Mouse (Mus musculus): ENCODE data around the gene Pip5kl1. TPM values are rescaled to one million over a fixed set of nuclear protein-coding genes. Genes with fewer than 3 reads are reported as not detected.

Gene Pip5kl1
- total and polyA plus RNA-seq, 3 experiments = 0.25 TPM; not detected in 2

DNA sequence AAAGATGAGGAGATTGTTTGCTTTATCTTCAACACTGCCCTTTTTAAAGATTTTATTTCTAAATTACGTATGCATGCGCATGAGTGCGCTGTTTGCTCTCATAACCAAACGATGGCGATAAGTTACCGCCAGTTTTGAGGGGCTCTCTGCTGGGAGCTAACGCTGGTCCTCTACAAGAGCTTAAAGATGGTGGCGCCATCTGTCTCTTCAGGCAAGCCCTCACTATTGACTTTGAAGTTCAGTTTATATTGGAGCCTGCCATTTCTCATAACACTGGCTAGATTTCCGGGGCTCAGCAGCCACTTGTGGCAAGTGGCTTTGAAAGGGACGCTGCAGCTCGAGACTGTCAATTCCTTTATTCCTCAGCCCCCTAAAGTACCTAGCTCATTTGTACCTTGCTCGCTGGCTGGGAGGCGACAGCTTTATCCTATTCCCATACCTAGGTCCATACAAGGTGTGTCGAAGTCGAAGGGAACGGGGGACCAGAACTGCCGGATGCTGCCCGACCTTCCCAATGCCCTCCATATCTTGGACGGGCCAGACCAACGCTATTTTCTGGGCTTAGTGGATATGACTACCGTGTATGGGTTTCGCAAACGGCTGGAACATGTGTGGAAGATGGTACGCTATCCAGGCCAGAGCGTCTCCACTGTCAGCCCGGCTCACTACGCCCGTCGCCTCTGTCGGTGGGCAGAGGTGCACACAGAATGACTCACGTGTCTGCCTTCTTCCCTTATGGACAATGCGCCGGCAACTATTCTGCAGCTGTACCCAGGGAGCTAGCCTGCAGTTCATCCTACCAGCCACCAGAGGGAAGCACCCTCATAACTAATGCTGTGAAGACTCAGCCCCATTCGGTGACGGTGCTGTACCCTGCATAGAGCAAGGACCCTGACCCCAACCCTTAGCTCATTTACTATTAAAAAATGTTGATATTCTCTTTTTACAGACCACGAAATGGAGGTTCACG lies 8.5 kb downstream of the Pip5kl1 start:
- H3K79me2 ChIP-seq (replicated peaks; ENCODE audit: control insufficient read depth, insufficient read depth, low read length) = no peaks in the 10 kb centered on the region
- TF ChIP-seq EP300 (IDR thresholded peaks at IDR 0.05; ENCODE audit: insufficient read depth, low read depth, low read length) = peak; percentile 97
- no peak for TF ChIP-seq POLR2A (IDR thresholded peaks at IDR 0.05; ENCODE audit: insufficient read depth, low read depth, low read length)
- peak; percentile 100; the same call in 1 of the 2 replicates for TF ChIP-seq CTCF (IDR thresholded peaks at IDR 0.05)
- peak overlapping the region; percentile 39; the same call in 1 of the 2 replicates for H3K9ac ChIP-seq (ENCODE audit: low read depth, low read length)
- H3K4me1 ChIP-seq (ENCODE audit: control insufficient read depth, insufficient read depth, low read length) = peaks cover 2% of the 10 kb centered on the region
- WGBS = 15% methylated on average over 37 of the region's 37 CpGs
- H3K36me3 ChIP-seq (ENCODE audit: control insufficient read depth, insufficient read depth, low read length) = no peaks in the 10 kb centered on the region
- H3K27me3 ChIP-seq (ENCODE audit: control insufficient read depth, insufficient read depth, low read length) = no peaks in the 10 kb centered on the region
- H3K4me3 ChIP-seq = no peak overlapping the region
- H3K27ac ChIP-seq = no peak overlapping the region
- DNase-seq = peak; percentile 78 to 81
- intact Hi-C loops (cut with DNase I) = loop anchor here (1.0 kb wide), 2 partner anchors 19 to 106 kb away; no protein-coding TSS in a partner anchor

- Histone ChIP-seq H3K36me3 (ENCODE audit: control insufficient read depth, insufficient read depth, low read length) (no peaks in the 10 kb centered on the region), H3K4me1 (ENCODE audit: control insufficient read depth, insufficient read depth, low read length) (peaks cover 7% of the 10 kb centered on the region), H3K27me3 (ENCODE audit: control insufficient read depth, insufficient read depth, low read length) (no peaks in the 10 kb centered on the region), H3K4me3 (no peak overlapping the region), H3K9ac (ENCODE audit: low read depth, low read length) (no peak overlapping the region), H3K79me2 (replicated peaks; ENCODE audit: control insufficient read depth, insufficient read depth, low read length) (no peaks in the 10 kb centered on the region), H3K27ac (no peak overlapping the region)
- no peak for DNase-seq
- no peak for TF ChIP-seq EP300 (IDR thresholded peaks at IDR 0.05; ENCODE audit: insufficient read depth, low read depth, low read length)
- TF ChIP-seq CTCF (IDR thresholded peaks at IDR 0.05) = no peak
- TF ChIP-seq POLR2A (IDR thresholded peaks at IDR 0.05; ENCODE audit: insufficient read depth, low read depth, low read length) = no peak
- intact Hi-C loops (cut with DNase I) = no loop called here
- WGBS = 93% methylated on average over 7 of the region's 7 CpGs
These were observed 10.6 kb downstream of the Pip5kl1 start for GRCm38 (mm10) chr2:32585149-32585714.

DNA sequence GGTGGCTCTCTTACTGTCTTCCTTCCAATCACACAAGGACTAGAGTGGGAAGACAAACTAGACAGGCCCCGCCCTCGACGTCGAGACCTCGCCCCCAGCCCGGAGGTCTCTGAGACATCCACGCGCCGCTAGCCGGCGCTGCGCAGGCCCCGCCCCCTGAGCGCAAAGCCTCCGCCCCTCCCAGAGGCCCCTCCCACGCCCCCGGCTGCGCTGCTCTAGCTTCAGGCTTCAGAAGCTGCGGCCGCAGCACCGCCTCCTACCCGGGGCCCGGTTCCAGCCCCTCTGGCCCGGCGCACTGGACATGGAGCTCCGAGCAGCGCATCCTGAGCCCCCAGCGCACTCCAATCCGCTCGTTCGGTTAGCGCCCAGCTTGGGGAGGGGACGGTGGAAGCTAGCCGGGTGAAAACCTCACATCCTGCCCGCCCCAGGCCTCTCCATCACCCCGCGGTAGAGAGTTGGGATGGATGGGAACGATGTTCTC lies 12.3 kb downstream of the Pip5kl1 start, which contains the start of gene St6galnac4:
Gene St6galnac4, plus strand, starts transcription at position 225 of the 481 bp plus-strand sequence.
- under 1% methylated on average over 38 of the region's 38 CpGs for WGBS
- Histone ChIP-seq H3K79me2 (replicated peaks; ENCODE audit: control insufficient read depth, insufficient read depth, low read length) (no peaks in the 10 kb centered on the region), H3K4me3 (peak within 1 kb of the TSS; percentile 70), H3K27ac (peak within 1 kb of the TSS; percentile 91), H3K4me1 (ENCODE audit: control insufficient read depth, insufficient read depth, low read length) (peaks cover 7% of the 10 kb centered on the region), H3K27me3 (ENCODE audit: control insufficient read depth, insufficient read depth, low read length) (no peaks in the 10 kb centered on the region), H3K9ac (ENCODE audit: low read depth, low read length) (peak within 1 kb of the TSS; percentile 80), H3K36me3 (ENCODE audit: control insufficient read depth, insufficient read depth, low read length) (no peaks in the 10 kb centered on the region)
- intact Hi-C loops (cut with DNase I) = loop anchor here (1.0 kb wide), 1 partner anchor 15 kb away; no protein-coding TSS in a partner anchor
- TF ChIP-seq CTCF (IDR thresholded peaks at IDR 0.05) = peak; percentile 58
- TF ChIP-seq POLR2A (IDR thresholded peaks at IDR 0.05; ENCODE audit: insufficient read depth, low read depth, low read length) = no peak; the same call in 1 of the 2 replicates
- DNase-seq = peak; percentile 92 to 93

GRCm38 (mm10) chr2:32587731-32588321 lies 13.2 kb downstream of the Pip5kl1 start:
- intact Hi-C loops (cut with DNase I) = loop anchor here (1.0 kb wide), 1 partner anchor 14 kb away; no protein-coding TSS in a partner anchor
- DNase-seq = peak; percentile 69 to 78
- H3K9ac ChIP-seq (ENCODE audit: low read depth, low read length) = peak overlapping the region; percentile 80

DNA sequence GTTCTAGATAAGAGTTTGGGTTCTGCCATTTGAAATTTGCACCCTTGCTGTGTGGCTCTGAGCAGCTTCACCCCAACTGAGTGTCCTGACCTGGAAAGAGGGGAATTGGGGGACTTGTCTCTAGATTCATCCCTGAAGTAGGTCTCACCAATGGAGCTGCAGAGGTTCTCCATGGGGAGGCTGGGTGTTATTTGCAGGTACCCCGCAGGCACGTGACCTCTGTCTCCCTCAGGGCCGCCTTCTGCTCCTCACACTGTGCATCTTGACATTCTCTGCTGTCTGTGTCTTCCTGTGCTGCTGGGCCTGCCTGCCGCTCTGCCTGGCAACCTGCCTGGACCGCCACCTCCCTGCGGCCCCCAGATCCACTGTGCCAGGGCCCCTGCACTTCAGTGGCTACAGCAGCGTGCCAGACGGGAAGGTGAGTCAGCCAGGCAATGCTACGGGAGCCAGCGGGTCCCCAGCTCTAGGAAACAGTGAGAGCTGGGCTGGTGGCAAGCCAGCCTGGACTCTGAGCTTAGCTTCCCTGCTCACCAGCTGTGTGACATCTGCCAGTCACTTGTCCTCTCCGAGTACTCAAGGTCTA lies 14.7 kb downstream of the Pip5kl1 start:
- Histone ChIP-seq H3K4me1 (ENCODE audit: control insufficient read depth, insufficient read depth, low read length) (peaks cover 6% of the 10 kb centered on the region), H3K79me2 (replicated peaks; ENCODE audit: control insufficient read depth, insufficient read depth, low read length) (no peaks in the 10 kb centered on the region), H3K27ac (peak overlapping the region; percentile 91), H3K9ac (ENCODE audit: low read depth, low read length) (peak overlapping the region; percentile 25; the same call in 1 of the 2 replicates), H3K27me3 (ENCODE audit: control insufficient read depth, insufficient read depth, low read length) (no peaks in the 10 kb centered on the region), H3K36me3 (ENCODE audit: control insufficient read depth, insufficient read depth, low read length) (no peaks in the 10 kb centered on the region), H3K4me3 (0 out of 2 replicates have a peak overlapping the region, but pooled peaks have one; percentile 2)
- 20% methylated on average over 11 of the region's 11 CpGs for WGBS
- intact Hi-C loops (cut with DNase I) = no loop called here
- TF ChIP-seq POLR2A (IDR thresholded peaks at IDR 0.05; ENCODE audit: insufficient read depth, low read depth, low read length) = no peak
- no peak for TF ChIP-seq CTCF (IDR thresholded peaks at IDR 0.05)
- no peak for TF ChIP-seq EP300 (IDR thresholded peaks at IDR 0.05; ENCODE audit: insufficient read depth, low read depth, low read length)
- peak; percentile 64 to 76 for DNase-seq

More at GRCm38 (mm10) chr2:32587731-32588321, 13.2 kb downstream of the Pip5kl1 start:
- Histone ChIP-seq H3K79me2 (replicated peaks; ENCODE audit: control insufficient read depth, insufficient read depth, low read length) (no peaks in the 10 kb centered on the region), H3K27ac (peak overlapping the region; percentile 91), H3K4me1 (ENCODE audit: control insufficient read depth, insufficient read depth, low read length) (peaks cover 7% of the 10 kb centered on the region), H3K27me3 (ENCODE audit: control insufficient read depth, insufficient read depth, low read length) (no peaks in the 10 kb centered on the region), H3K36me3 (ENCODE audit: control insufficient read depth, insufficient read depth, low read length) (no peaks in the 10 kb centered on the region), H3K4me3 (peak overlapping the region; percentile 70)
- 6% methylated on average over 9 of the region's 9 CpGs for WGBS
- TF ChIP-seq POLR2A (IDR thresholded peaks at IDR 0.05; ENCODE audit: insufficient read depth, low read depth, low read length) (peak; percentile 68), EP300 (IDR thresholded peaks at IDR 0.05; ENCODE audit: insufficient read depth, low read depth, low read length) (no peak)

All from heart, adult 2 months (tissue).